Mouse (Mus musculus): ENCODE measurements around the gene Sept3. TPM values are rescaled to one million over a fixed set of nuclear protein-coding genes. Genes with fewer than 3 reads are reported as not detected.

Gene Sept3
- 0.48 TPM in 1 of 4 replicates, not detected in the others for total RNA-seq (2023; ENCODE audit: inconsistent age)

DNA sequence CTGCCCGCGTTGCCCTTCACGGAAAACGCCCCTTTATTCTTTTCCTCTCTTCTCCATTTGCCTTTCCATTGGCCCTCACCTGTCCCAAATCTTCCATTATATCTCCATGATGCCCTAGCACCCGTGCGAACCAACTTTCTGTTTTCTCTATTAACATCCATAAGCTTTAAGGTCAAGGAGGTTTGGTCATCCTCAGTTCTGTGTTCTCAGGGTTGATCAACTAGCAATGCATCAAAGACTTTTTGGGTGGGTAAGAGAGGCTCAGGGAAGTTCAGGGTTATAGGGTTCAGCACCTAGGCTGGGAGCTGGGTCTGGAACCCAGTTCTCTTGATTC is at the start of gene Sept3:
Gene Sept3 (plus strand): TSS at position 301 of the 334 bp plus-strand sequence.

DNA sequence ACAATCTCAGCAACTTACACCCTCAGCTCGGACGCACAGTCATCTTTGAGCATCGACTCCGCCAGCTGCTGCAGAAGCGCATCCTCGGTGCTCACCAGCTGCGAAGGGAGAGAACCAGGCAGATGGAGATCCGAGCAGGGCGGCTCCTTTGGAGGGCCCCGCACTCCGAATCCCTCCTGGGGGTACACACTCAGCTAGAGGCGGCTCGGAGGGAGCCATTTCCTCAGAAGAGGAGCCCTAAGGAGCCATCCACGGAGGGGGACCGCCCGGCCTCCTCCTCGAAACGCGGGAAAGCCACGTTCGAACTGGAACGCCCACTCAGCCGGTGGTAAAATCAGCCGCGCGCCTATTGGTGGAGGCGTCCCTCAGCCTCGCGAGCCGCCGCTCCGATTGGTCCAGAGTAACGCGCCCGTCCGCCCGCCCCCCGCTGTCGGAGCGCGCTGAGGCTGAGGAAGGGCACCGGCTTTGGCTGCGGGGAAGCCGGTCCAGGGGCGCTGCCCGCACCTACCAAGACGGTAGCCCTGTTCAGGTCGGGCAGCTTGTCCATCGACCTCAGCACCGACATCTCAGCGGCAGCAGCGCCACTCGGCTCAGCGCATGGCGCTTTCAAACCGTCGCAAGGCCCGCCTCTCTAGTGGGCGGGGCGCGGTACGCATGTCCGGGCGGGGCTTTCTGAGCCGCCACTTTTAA is 30.4 kb upstream of the Sept3 start, which contains the start of gene Cenpm:
Gene Cenpm (minus strand): TSS at position 634 of the 690 bp plus-strand sequence.

DNA sequence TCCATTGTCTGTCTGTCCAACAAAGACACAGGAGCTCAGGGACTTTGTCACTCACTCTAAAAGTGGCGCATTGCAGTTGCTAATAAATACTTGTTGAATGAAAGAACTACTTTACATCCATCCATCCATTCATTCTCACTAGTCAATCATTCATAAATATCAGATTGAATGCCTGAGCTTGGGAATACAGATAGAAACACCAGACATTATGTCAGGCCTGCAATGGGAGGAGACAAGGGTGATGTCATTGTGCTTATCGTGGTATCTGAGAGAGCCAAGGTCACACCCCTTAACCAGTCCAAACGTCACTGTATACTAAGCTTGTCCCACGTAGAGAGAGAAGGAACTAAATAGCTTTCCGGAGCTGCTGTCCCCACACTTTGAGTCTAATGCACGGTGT is 22.6 kb upstream of the Sept3 start, which contains the start of gene 1500009C09Rik:
Gene 1500009C09Rik (plus strand): TSS at position 301 of the 400 bp plus-strand sequence.

DNA sequence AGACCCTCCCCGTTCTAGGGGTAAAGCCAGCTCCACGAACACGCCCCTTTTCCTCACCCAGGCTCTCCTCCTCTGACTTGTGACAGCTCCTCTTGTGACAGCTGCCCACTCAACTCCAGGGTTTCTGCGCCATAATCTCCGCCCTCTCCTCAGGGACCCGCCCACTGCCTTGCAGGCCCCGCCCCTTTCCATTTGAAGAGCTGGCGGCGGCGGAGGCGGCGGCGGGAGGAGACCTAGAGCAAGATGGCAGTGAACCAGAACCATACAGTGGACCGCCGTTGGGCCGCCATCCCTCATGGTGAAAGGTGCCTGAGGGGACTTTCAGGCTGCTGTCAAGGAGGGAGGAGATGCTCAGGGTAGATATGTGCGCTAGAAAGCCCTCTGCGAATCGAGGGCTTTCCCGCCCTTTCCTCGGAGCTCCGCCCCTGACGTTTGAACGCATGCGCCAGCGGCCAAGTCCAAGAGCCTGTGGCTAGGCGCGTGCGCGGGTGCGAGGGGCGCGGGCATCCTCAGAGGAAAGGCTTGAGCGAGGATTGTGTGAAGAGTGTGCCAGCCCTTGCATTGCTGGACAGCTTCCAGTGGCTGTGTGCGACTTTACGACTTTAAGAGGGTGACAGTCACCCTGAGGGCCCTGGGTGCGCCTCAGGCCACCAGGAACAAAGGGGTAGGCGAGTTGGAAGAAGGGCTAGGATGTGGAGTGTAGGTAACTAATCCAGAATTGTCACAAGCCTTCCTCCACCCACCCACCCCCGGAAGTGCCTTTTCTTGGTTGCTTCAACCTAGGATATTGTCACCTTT is 24.3 kb downstream of the Sept3 start, which contains the start of gene Wbp2nl:
Gene Wbp2nl (plus strand): TSS at position 191 of the 798 bp plus-strand sequence.

DNA sequence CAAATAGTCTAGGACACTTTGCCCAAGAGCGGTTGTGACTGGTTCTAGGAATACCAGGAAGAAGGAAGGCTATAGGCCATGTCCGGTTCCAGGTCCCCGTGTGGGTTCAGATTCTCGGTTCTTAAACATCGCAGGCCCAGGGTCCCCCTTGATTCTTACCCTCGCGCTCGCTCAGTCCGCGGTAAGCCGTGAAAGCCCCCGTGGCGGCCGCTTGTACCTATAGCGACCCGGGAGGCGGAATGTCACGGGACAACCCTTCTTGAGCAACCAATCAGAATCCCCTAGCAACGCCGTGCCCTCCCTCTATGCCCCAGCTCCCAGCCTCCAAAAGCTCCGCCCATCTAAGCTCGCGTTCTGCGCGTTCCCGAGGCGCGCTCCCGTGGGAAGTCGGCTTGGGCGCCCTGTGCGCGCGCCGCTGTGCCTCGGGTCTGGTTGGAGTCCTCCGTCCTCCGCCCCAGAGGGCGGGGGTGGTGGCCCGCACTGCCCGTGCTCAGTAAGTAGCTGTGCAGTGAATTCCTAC is 64.0 kb downstream of the Sept3 start, which contains the start of the genes Naga, Pheta2 and Smdt1:
Gene Naga (minus strand): TSS at position 333 of the 520 bp plus-strand sequence.
Gene Pheta2 (plus strand): TSS at position 350 of the 520 bp plus-strand sequence.
Gene Smdt1 (plus strand): TSS at position 367 of the 520 bp plus-strand sequence.

Other genes starting within 250 kb of the Sept3 start
- gene Desi1, start 241.0 kb upstream of the Sept3 start, total RNA-seq (2023; ENCODE audit: inconsistent age) = 26.4 to 39.9 TPM (median 27.9 TPM) in 4 replicates
- gene Snu13, start 227.3 kb upstream of the Sept3 start, total RNA-seq (2023; ENCODE audit: inconsistent age) = 96.9 to 103 TPM (median 102 TPM) in 4 replicates
- not detected in 4 replicates for gene 4930407I10Rik, start 215.7 kb upstream of the Sept3 start, total RNA-seq (2023; ENCODE audit: inconsistent age)
- not detected in 4 replicates for gene Mei1, start 204.9 kb upstream of the Sept3 start, total RNA-seq (2023; ENCODE audit: inconsistent age)
- gene Ccdc134, start 147.0 kb upstream of the Sept3 start, total RNA-seq (2023; ENCODE audit: inconsistent age) = 58.6 to 67.5 TPM (median 62.7 TPM) in 4 replicates
- 202 to 229 TPM (median 225 TPM) in 4 replicates for gene Srebf2, start 127.7 kb upstream of the Sept3 start, total RNA-seq (2023; ENCODE audit: inconsistent age)
- 5.5 to 8.9 TPM (median 6.7 TPM) in 4 replicates for gene Shisa8, start 62.1 kb upstream of the Sept3 start, total RNA-seq (2023; ENCODE audit: inconsistent age)
- gene Tnfrsf13c, start 50.5 kb upstream of the Sept3 start, total RNA-seq (2023; ENCODE audit: inconsistent age) = 309 to 334 TPM (median 329 TPM) in 4 replicates
- gene Cenpm, start 30.1 kb upstream of the Sept3 start, total RNA-seq (2023; ENCODE audit: inconsistent age) = 0.77 to 4.2 TPM (median 1.6 TPM) in 4 replicates
- 0.32 TPM in 1 of 4 replicates, not detected in the others for gene 1500009C09Rik, start 22.5 kb upstream of the Sept3 start, total RNA-seq (2023; ENCODE audit: inconsistent age)
- not detected in 4 replicates for gene Wbp2nl, start 24.1 kb downstream of the Sept3 start, total RNA-seq (2023; ENCODE audit: inconsistent age)
- gene Naga, start 64.0 kb downstream of the Sept3 start, total RNA-seq (2023; ENCODE audit: inconsistent age) = 44.4 to 66.9 TPM (median 50.7 TPM) in 4 replicates
- gene Pheta2, start 64.0 kb downstream of the Sept3 start, total RNA-seq (2023; ENCODE audit: inconsistent age) = 0.24 TPM in 1 of 4 replicates, not detected in the others
- gene Smdt1, start 64.1 kb downstream of the Sept3 start, total RNA-seq (2023; ENCODE audit: inconsistent age) = 85.5 to 111 TPM (median 94.6 TPM) in 4 replicates
- gene Ndufa6, start 79.4 kb downstream of the Sept3 start, total RNA-seq (2023; ENCODE audit: inconsistent age) = 95.5 to 108 TPM (median 98.9 TPM) in 4 replicates
- gene Cyp2d22, start 105.4 kb downstream of the Sept3 start, total RNA-seq (2023; ENCODE audit: inconsistent age) = 4.4 to 8.3 TPM (median 6.6 TPM) in 4 replicates
- not detected in 4 replicates for gene Cyp2d11, start 119.1 kb downstream of the Sept3 start, total RNA-seq (2023; ENCODE audit: inconsistent age)
- not detected in 4 replicates for gene Cyp2d10, start 132.3 kb downstream of the Sept3 start, total RNA-seq (2023; ENCODE audit: inconsistent age)
- gene Cyp2d9, start 158.5 kb downstream of the Sept3 start, total RNA-seq (2023; ENCODE audit: inconsistent age) = not detected in 4 replicates